Mouse (Mus musculus): ENCODE measurements around the gene Snrpb.

DNA sequence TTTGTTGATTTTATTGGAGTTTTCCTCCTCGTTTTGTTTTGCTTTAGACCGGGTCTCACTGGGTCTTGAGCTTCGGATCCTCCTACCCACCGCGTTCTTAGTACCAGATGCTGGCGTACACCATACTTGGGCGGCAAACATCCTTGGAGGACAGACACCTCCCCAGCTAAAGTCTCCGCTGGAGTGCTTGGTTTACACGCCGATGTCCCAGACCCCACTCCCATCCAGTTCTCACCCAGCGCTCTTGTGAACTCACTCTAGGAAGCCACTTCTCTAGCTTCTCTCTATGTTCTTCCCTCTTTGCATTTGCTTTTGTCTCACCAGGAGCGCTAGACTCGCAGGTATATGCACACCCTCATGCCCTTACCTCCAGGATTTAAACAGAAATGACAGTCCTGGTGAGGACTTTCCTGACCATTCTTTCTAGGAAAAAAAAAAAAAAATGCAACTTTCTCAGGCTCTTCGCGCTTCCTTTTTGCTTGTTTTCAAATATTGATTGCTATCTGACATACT lies 360 bp upstream of the Snrpb start:
- TF ChIP-seq CTCF (conservative IDR thresholded peaks at IDR 0.05; ENCODE audit: low read length) (no peak), POU5F1 (IDR thresholded peaks at IDR 0.05; ENCODE audit: borderline replicate concordance, low read length) (no peak)
